Mouse (Mus musculus): ENCODE measurements around the gene Ltbp1.

DNA sequence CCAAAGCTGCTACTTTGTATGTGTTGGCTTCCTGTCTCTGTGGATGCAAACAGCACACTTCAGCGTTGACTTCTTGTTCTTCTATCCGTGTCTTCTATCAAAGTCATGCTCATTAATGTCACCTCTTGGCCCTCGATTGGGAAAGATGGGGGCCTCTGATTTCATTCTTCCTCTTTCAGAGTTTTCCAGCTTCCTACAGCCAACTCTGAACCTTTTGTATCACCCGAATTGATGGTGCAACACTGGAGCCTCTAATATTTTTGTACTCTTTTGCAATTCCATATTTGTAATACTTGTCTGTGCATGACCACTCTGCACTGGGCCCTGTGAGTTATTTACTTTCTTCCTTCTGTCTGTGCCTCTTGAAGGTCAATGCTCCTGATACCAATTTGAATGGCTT lies 141.8 kb downstream of the Ltbp1 start:
- TF ChIP-seq POLR2A (IDR thresholded peaks at IDR 0.05; ENCODE audit: extremely low read depth, insufficient read depth, low read length): no peak
- TF ChIP-seq CTCF (IDR thresholded peaks at IDR 0.05; ENCODE audit: extremely low read depth, insufficient read depth, low read length): no peak
